Mouse (Mus musculus) heart, adult 9 months (tissue): ENCODE measurements around the gene Rasip1.
"Not testable (repeated sequence)": the region's sequence is repeated elsewhere in the genome, so short reads cannot be mapped to it uniquely, and the experiment has no call there.

Source experiments
- DNase-seq, 2 experiments: peaks; one replicate each; pipeline ENCODE4 v3.0.0; 2022; ENCODE audit warnings: low spot score in 2 of 2

The Rasip1 gene

DNA sequence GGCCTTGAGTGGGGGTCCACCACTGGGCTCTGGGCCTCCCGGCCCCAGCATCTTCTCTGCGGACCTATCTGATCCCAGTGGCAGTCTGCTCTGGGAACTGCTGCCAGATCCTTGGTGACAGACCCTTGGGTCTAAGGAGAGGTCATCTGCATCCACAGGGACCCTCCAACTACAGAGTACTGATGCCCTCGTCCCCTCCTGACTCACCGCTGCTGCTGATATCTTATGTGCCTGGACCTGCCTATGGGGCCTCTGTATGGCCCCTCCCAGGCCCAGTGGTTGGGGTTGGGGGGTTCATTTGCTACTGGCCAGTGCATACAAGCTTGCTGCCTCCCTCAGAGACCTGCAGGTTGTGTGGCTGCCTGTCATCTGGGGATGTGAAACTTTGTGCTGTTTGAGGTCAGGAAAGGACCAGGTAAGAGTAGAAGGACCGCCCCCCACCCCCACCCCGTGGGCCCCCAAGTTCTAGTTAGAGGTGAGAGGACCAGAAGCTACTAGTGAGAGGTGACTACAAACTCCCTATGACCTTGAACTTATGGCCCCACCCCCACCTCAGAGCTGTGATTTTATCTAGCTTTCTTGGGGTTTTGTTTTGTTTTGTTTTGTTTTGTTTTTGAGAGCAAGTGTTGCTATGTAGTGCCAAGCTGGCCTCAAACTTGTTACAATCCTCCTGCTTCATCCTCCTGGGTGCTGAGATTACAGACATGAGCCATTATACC is 17.7 kb downstream of the Rasip1 start:
- no peak for DNase-seq

DNA sequence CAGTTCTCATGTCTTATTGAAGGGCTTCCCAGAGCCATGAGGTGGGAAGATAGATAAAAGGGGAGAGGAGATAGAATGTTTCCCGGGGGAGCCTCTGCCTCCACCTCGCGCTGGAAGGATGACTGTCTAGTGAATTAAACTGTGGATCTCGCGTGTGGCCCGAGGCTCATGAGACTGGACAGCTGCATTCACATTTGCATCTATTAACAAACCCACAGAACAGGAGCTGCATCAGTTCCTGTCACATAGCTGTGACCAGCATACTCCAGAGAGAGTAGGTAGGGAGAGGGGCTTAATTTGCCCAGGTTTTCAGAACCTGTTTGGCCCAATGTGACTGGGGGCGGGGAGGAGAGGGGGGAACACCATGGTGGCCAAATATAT is 18.3 kb downstream of the Rasip1 start:
- DNase-seq, result no peak

DNA sequence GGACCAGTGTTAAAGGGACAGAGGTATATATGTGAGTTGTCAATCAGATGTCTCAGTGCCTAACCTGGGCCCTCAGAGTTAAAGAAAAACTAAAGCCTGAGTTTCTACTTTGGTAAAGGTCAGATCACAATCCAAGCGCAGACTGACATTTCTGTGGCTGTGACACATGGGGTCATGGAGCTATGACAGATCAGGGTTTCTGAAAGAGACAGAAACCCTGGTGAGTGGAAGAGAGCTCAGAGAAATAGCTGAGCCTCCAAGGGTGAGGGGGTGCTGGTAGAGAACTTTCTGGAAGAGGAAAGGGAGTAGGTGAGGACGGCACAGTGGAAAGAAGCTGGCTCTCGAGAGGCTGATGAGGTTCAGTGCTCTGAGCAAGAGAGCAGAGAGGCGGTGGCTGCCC is 19.4 kb downstream of the Rasip1 start:
- no peak for DNase-seq

DNA sequence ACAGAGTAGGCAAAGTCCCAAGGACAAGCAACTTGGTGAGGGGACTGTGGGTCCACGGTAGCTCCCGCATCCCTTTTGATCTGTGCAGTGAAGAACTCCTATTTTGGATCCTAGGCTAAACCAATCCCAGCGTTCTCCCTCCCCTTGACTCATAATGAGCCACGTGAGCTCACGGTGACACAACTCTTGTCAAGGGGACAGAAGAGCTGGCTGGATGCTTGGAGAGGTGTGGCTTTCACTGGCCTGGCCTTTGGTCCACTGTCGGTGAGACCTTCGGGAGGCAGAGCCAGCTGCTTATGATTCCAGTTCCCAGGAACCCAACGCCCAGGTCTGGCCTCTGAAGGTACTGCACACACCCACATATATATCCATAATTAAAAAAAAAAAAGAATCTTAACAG is 22.1 kb downstream of the Rasip1 start:
- DNase-seq, result peak; percentile 53 to 64

DNA sequence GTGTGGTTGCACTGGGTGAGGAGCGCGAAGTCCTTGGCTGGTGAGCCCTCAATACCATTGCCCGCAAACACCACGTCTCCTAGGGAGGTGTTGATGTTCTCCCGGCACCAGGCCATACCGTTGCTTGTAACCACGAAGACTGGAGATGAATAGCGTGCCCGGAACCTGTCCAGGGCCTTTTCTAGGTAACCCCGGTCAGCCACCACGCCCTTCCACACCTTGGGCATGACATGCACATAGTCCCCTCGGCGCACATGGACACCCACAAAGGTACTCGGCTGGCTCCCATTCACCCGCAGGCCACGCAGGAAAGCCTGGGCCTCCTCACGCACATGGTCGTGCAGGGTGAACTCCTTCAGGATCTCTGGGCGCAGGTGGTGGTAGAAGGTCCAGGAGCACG is 23.2 kb downstream of the Rasip1 start:
- not testable (repeated sequence) for DNase-seq

DNA sequence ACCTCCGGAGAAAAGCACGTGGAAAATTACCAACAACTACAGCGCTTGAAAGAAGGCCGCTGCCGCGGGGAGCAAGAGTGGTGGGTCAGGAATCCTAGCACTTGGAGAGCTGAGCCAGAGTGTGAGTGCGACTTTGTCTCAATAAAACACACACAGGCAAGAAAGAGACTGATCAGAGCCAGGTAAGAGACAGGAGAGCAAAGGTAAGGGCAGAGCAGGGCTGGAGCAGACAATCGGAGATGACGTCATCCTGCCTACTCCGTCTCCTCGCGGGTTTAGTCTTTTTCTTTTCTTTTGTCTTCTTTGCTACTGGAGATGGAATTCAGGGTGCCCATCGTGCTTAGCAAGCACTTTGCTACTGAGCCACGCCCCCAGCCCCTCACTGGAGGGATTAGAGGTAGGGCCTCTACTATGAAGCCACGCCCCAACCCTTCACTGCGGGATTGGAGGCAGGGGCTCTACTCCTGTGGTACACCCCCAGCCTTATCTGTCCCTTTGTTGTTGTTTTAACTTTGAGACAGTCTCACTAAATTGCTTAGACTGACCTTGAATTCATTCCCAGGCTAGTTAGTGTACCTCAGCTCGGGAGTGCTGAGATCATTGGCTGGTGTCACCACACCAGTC is 27.2 kb downstream of the Rasip1 start:
- no peak for DNase-seq

DNA sequence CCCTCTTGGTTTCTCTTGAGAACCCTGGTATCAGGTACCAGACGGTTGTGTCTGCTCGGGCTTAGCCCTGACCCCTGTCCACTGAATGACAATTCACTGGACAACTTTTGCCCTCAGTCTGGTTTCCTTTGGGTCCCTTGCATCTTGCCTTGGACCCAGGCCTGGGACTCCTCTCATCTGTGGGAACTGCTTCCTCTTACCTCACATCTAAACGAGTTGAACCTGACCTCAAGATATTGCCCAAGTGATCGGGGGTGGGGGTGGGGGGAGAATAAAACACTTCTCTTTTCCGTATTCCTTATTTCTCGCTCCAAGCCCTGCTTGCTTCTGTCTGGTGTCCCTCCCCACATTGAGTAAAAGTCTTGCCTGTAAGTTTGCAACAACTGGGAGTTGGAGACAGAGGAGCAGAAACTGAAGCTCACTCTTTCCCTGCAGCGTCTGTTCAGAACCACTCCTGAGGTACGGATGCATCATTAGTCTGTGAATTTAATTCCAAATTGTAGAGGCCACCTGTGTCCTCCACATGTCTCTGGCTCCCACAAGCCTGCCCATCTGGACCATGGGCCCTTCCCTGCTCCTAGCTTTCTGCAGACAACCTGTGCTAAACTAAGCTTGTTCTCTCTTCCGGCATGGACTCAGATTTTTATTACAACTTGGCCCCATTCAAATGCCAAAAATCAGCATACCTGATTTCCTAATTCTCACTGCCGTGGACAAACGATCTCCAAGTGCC is 33.6 kb downstream of the Rasip1 start:
- DNase-seq, result no peak

DNA sequence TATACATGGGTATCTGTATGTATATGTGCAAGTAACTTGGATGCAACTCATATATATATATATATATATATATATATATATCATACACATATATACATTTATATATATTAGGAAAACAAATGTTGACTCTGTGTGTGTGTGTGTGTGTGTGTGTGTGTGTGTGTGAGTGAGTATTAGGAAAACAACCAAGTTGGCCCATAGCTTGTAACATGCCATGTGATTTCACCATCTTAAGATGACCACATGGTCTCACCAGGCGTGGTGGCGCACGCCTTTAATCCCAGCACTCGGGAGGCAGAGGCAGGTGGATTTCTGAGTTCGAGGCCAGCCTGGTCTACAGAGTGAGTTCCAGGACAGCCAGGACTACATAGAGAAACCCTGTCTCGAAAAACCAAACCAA is 34.4 kb downstream of the Rasip1 start:
- not testable (repeated sequence) for DNase-seq

DNA sequence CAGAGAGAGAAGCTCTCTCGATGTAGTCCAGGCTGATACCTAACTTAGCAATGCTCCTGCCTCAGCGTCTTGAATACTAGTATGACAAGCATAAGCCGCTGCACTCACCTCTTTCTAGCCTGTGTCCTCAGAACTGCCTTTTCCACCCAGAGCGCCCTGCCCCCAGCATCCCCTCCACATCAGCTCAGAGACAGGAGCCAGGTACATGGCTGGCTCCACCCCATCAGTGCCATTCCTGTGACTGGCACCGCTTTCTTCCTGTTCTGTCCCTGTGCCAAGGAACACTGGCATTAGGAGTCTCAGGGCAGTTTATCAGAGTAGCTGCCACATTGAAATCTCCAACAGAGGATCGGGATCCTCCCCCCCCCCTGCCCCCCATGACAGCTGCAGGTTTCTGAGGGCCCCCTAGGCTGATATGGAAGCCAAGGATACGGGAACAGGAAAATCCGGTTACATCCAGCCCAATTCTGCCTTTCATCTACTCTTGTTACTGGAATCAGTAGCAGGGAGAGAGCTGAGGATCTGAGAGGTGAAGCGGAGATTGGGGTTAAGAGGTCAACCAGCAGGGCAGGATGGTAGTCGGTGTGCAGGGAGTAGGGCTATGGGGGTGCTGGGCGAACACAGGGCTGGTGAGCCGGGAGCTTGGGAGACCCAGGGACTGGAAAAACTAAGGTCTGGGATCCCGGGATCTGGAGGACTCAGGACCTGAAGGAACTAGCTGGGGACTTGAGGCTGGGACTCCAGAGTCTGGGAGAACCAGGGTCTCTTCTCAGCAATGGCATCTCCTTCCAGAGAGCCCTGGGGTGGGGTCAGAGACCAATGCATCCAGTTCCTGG is 38.2 kb downstream of the Rasip1 start:
- DNase-seq, result no peak

DNA sequence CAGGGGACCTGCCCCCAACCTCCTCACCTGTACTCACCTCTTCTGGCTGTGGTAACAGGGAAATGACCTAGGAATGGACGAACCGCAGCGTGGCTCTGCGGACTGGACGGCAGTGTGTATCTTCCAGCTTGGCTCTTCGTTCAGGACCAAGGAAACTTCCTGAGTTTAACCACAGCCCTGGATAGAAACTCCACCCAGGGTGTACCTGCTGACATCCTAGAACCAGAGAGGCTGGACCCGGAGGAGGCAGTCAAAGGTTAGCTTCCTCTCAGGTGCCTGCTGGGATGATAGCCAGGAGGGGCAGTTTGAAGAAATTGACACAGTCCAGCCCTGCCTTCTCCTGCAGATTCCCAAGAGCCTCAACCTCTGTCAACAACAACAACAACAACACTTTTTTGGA is 38.9 kb downstream of the Rasip1 start, which contains the start of gene Fut2:
TSS of gene Fut2 (minus strand) at position 234 of the 400 bp plus-strand sequence.
- no peak for DNase-seq

DNA sequence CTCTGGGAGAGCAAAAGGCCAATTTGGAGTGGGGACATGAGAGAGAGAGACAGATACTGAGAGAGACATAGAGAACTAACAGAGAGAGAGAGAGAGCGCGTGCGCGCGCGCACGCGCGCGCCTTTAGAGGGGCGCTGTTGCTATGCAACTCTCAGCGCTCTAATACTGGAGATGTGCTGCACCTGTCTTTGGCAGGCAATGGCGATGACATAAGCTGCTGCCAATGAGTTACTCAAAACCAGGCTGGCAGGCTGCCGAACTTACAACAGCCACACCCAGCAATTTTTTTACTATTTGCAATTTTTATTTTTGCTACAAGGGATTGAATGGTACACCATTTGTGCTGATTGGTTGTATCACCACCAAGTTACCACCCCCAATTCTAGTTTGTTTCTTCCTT is 40.5 kb downstream of the Rasip1 start:
- DNase-seq, result no peak

DNA sequence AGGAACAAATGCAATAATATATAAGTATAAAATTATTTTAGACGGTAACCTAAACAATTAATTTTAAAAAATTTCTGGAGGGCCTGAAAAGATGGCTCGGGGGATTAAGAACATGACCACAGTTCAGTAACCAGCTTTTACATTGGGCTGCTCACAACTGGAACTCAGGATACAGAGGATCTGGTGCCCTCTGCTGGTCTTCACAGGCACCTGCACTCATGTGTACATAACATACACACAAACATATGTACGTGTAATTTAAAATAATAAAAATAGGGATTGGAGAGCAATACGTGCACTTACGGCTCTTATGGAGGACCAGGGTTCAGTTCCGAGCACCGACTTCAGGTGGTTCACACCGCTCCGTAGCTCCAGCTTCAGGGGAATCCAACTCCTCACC is 41.6 kb downstream of the Rasip1 start:
- no peak for DNase-seq

DNA sequence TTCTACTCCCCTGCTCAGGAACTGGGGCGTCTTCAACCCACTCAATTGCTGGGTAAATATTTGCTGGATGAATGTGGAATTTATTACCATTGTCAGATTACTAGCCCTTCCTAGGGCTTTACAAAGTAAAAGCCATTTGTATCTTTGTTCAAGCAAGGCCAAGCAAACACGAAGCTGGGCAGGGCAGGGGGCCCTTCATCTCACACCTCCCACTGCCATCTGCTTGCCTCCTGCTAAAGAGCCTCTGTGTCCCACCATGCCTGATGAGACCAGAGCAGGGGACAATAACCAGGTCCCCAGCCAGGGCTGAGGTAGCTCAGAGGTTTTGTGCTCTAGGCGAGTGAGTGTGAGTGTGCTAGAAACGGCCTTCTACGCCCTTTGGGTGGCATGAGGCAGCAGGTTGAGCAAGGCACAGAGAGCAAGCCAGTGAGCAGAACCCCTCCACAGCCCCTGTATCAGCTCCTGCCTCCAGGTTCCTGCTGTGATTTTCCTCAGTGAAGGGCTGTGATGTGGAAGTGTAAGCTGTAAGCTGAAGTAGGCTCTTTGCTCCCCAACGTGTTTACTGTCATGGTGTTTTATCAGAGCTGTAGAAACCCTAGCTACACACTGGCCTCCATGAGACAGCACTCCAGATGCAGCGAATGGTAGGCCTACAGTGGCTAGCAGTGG is 50.5 kb downstream of the Rasip1 start:
- no peak for DNase-seq

DNA sequence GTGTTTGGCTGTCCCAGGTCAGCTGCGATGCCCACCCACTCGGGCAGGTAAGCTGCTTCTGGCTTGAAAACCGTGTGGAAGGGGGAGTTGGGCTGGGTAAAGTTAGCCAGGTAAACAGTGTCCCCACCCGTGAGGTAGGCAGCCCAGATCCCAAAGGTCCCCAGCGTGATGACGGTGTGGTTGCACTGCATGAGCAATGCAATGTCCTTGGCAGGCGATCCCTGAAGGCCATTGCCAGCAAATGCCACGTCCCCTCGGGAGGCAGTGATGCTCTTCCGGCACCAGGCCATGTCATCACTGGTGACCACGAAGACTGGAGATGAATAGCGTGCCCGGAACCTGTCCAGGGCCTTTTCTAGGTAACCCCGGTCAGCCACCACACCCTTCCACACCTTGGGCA is 51.2 kb downstream of the Rasip1 start:
- no peak for DNase-seq

DNA sequence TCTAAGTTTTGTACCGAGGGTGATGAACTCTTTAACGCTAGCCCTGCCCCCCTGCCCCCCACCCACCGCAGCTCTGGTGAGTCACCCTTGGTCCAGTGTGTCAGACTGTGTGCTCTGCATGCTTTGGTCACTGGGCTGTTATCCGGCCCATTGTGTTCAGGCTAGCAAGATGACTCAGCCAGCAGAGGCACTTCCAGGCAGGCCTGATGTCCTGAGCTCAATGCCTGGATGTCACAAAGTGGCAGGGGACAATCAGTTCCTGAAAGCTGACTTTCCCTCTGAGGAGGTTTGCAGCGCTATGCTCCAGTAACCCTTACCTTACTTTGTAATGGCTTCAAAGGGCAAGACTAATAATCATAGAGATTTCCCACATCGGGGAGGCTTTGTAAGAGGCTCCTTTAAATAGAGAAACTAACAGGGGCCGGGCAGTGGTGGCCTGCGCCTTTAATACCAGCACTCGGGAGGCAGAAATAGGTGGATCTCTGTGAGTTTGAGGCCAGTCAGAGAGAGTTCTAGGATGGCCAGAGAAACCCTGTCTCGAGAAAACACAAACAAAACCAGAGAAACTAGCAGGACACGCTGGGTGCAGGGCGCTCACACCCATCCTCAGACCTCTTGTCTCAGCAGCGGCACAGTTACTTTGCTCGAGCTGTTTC is 52.8 kb downstream of the Rasip1 start:
- peak; percentile 69 to 78 for DNase-seq

DNA sequence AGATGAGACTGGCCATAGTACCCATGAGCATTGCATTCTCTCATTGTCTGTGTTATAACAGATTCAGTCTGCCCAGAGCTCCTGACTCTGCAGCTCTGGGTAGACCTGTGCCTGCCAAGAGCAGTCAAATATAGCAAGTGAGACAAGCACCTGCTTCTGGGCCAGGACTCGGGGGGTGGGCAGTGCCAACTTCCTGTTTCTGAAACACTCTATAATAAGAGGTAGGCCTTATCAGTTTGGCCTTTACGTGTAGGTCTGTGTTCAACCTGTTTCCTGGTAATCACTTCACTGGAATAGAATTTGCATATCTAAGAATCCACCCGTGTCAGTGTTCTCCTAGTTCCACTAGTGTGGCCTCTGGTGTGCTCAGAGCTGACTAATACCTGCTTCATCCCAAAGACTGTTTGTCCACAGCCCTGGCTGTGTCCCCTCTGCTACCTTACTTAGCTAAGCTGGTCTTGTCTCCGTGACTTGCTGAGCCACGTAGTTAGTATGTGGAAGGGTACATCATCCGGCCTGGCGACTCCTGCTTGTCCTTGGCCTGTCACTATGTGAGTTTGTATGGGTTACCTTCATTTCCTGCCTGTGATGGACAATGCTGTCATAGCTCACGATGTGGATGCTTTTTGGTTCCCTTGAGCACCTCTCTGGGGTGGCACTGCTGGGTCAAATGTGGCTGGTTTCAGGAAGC is 53.9 kb downstream of the Rasip1 start:
- DNase-seq, result peak; percentile 74 to 79

DNA sequence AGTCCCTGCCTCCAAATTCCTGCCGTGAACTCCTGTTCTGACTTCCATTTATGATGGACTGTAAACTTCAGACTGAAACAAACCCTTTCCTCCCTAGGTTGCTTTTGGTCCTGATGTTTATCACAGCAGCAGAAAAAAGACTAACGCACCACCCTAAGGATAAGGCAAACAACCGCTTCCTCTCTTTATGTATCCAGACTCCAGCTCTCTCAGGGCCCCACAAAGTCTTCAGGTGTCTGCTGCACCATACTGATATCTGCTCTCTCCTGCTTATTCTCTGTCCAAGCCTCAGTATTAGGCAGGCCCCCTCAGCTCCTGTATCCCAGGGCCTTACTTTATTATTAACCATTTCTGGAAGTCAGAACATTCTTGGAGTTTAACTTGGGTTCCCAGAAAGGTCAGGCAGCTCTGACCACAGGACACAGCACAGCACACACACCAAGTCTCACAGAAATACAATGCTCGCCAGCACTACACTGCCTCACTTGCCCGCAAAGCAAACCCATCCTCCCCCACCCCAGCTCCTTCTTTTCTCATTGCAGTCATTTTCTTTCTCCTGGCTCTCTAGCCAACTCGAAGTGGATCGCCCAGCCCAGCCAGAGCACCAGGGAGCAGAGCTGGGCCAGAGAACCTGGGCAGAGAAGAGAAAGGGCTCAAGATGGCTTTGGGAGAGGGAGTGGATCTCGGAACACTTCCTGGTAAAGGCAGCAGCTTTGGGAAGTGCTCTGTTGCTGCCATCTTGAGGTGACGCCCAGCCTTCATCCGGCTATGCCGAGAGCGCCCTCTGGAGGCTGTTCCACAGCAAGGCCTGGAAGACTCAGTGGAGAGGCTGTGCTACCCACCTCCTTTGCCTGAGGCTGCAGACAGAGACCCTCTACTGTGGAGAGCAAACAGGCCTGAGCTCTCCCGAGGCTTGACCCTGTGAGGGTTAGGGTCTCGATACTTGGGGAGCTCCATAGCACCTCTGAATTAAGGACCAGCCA is 55.1 kb downstream of the Rasip1 start:
- peak; percentile 77 to 83 for DNase-seq

DNA sequence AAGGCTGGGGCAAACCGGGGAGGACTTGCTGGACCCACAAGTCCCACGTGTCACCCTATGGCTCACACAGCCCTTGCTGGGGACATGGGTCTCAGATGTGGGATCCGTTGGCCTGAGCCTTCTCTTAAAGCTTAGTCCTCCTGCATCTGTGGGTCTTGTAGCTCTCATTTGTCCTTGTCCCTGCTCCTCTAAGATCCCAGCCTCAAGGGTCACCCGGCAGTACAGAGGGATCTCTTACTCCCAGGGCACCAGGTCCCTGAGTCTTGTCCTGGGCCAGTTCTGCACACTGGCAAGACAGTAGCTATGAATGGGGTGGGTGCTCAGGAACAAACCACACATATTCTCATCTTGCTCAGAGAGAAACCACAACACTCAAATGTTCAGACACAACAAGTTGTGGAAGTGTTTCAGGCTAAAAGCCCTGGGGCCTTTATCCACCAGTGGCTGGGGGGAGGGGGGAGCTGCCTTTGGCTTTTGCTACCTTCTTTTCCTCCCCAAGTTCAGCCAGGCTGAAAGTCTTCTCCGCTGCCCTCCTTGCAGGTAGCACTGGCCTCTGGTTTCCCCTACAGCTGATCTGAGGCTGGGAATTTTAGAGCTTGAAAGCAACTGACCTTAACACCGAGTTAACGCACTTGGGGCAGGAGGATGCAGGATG is 56.2 kb downstream of the Rasip1 start, which contains the start of gene Ntn5:
TSS of gene Ntn5 (plus strand) at position 627 of the 655 bp plus-strand sequence.
- DNase-seq, result no peak
